Mouse (Mus musculus): ENCODE results near the gene Dnajc6. TPM values are rescaled to one million over a fixed set of nuclear protein-coding genes. Genes with fewer than 3 reads are reported as not detected.

Dnajc6 gene
- polyA plus RNA-seq, 1 experiment from 2014 or later, result 0.74 TPM

DNA sequence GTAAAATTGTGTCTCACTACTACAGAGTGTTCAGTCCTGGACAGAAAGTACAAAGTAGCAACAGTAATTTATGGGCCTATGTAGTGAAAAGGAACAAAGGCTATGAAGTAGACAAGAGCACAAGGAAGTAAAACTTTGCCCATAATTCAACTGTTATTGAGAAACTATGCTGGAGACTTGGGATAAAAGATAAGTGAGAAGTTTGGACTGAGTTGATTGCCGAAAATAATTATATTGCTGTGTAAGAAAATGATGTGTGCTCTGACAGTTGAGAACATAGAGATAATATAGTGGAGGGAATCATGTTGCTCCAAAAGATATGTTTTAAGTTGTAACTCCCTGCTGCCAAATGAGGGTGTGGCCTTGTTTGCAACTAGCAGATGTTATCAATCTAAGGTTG is 152.3 kb downstream of the Dnajc6 start:
- H3K4me2 ChIP-seq (replicated peaks; ENCODE audit: low read depth, low read length), result peak overlapping the region; percentile 56
- peaks cover 5% of the 10 kb centered on the region; the same call in 1 of the 2 replicates for H3K4me1 ChIP-seq (ENCODE audit: control insufficient read depth, insufficient read depth, low read length)
- H3K27me3 ChIP-seq (ENCODE audit: control insufficient read depth, insufficient read depth, low read length), result no peaks in the 10 kb centered on the region
- peak overlapping the region; percentile 88; the same call in 1 of the 2 replicates for H3K9ac ChIP-seq (ENCODE audit: low read depth, low read length)
- no peak for ATAC-seq (ENCODE audit: low FRiP score, low TSS enrichment)
- peak overlapping the region; percentile 73 for H3K4me3 ChIP-seq (ENCODE audit: low read length)
- peak overlapping the region; percentile 88; the same call in 1 of the 2 replicates for H3K27ac ChIP-seq (ENCODE audit: low read depth, low read length)
- 56% methylated on average over 1 of the region's 1 CpGs for WGBS
- H3K9me3 ChIP-seq (ENCODE audit: control insufficient read depth, low read length), result no peaks in the 10 kb centered on the region
- no peaks in the 10 kb centered on the region for H3K36me3 ChIP-seq (ENCODE audit: control insufficient read depth, insufficient read depth, low read length)

DNA sequence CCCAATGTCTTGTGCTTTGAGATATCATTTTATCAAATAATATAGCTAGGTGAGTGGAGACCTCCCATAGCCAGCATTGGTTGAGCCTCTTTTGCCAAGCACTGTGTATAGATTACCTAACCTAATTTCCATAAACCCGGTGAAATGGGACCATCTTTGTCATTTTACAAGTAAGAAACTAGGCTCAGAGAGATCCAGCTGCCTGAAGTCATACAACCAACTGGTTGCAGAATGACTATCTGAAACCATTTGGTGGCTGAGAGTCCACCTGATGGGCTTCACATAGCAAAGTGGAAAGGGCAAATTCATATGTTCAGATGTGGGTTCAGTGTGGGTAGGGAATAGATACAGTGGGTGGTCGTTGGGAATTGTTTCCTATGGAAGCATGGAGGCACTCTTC is 154.5 kb downstream of the Dnajc6 start:
- 86% methylated on average over 2 of the region's 2 CpGs for WGBS
- H3K4me1 ChIP-seq (ENCODE audit: control insufficient read depth, insufficient read depth, low read length), result peaks cover 5% of the 10 kb centered on the region; the same call in 1 of the 2 replicates
- no peaks in the 10 kb centered on the region for H3K27me3 ChIP-seq (ENCODE audit: control insufficient read depth, insufficient read depth, low read length)
- no peak for ATAC-seq (ENCODE audit: low FRiP score, low TSS enrichment)
- H3K36me3 ChIP-seq (ENCODE audit: control insufficient read depth, insufficient read depth, low read length), result no peaks in the 10 kb centered on the region
- H3K27ac ChIP-seq (ENCODE audit: low read depth, low read length), result no peak overlapping the region
- H3K4me3 ChIP-seq (ENCODE audit: low read length), result no peak overlapping the region
- H3K9ac ChIP-seq (ENCODE audit: low read depth, low read length), result no peak overlapping the region
- no peaks in the 10 kb centered on the region for H3K9me3 ChIP-seq (ENCODE audit: control insufficient read depth, low read length)
- no peak overlapping the region for H3K4me2 ChIP-seq (replicated peaks; ENCODE audit: low read depth, low read length)

DNA sequence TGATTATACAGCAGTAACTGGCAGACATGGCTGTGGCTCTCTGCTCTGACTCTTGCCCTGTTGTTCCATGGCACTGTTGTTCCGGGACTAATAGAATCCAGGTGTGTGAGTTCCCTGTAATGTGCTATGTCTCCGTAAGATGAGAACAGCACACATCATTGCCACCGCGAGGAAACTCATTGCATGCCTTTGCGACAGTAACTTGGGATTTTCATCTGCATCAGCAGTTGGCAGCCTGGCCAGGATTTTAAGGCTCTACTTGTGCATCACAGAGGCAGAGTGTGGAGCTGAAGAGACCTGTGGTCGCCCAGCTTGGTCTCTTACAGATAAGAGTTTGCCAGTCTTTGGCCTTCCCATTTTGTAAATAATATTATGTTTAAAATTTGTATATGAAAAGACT is 157.8 kb downstream of the Dnajc6 start:
- no peak for ATAC-seq (ENCODE audit: low FRiP score, low TSS enrichment)
- peaks cover 2% of the 10 kb centered on the region; the same call in 1 of the 2 replicates for H3K4me1 ChIP-seq (ENCODE audit: control insufficient read depth, insufficient read depth, low read length)
- H3K4me3 ChIP-seq (ENCODE audit: low read length), result no peak overlapping the region
- no peak overlapping the region for H3K27ac ChIP-seq (ENCODE audit: low read depth, low read length)
- H3K9me3 ChIP-seq (ENCODE audit: control insufficient read depth, low read length), result no peaks in the 10 kb centered on the region
- H3K9ac ChIP-seq (ENCODE audit: low read depth, low read length), result no peak overlapping the region
- H3K27me3 ChIP-seq (ENCODE audit: control insufficient read depth, insufficient read depth, low read length), result no peaks in the 10 kb centered on the region
- no peak overlapping the region for H3K4me2 ChIP-seq (replicated peaks; ENCODE audit: low read depth, low read length)
- 82% methylated on average over 6 of the region's 6 CpGs for WGBS
- peaks cover 7% of the 10 kb centered on the region; the same call in 1 of the 2 replicates for H3K36me3 ChIP-seq (ENCODE audit: control insufficient read depth, insufficient read depth, low read length)

DNA sequence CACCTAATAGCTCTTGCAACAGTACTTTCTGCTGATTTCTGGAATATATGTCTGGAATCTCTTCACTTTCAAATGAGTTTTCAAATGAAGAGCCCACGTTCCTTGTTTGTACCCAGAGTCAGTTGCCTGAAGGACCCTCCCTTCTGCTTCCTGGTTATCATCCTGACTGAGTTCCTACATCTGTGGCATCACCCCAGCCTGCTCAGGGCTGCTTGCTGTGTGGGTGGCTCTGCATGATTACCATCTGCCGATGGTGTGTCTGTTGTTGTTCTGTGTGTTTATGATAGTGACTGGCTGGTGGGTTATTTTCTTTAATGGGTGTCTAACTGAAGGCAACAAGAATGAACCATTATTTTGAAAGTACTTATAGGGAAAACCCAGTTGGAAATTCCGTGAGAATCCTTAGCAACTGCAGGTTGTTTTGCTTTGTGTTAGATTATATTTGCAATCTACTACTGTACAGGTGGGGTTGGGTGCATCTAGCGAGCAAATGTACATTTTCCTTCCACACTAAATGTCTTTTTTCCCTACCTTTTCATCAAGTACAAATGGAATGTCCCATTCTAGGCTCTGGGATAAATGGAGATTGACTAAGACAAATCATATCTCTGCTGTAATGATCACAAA is 158.5 kb downstream of the Dnajc6 start:
- Histone ChIP-seq H3K27ac (ENCODE audit: low read depth, low read length) (no peak overlapping the region), H3K9me3 (ENCODE audit: control insufficient read depth, low read length) (no peaks in the 10 kb centered on the region), H3K4me2 (replicated peaks; ENCODE audit: low read depth, low read length) (no peak overlapping the region), H3K4me3 (ENCODE audit: low read length) (no peak overlapping the region), H3K4me1 (ENCODE audit: control insufficient read depth, insufficient read depth, low read length) (no peaks in the 10 kb centered on the region), H3K9ac (ENCODE audit: low read depth, low read length) (no peak overlapping the region), H3K27me3 (ENCODE audit: control insufficient read depth, insufficient read depth, low read length) (no peaks in the 10 kb centered on the region), H3K36me3 (ENCODE audit: control insufficient read depth, insufficient read depth, low read length) (peaks cover 11% of the 10 kb centered on the region; the same call in 1 of the 2 replicates)
- WGBS, result 78% methylated on average over 4 of the region's 4 CpGs
- ATAC-seq (ENCODE audit: low FRiP score, low TSS enrichment), result no peak

DNA sequence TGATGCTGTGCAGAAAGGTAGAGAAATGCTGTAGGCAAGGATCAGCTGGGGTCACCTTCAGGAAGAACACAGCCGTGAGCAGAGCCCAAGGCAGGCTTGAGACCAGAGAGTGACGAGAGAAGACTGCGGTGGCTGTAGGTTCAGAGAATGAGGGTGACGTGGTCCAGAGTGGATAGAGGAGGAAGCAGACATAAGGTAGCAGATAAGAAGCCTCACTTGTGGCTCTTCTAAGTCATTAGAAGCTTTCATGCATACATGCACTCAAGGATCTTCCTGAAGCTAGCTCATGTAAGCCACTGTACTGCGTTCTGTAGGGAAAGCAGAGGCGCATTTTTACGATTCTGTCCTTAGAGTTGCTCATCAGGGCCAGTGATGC is 159.0 kb downstream of the Dnajc6 start:
- Histone ChIP-seq H3K4me2 (replicated peaks; ENCODE audit: low read depth, low read length) (no peak overlapping the region), H3K4me3 (ENCODE audit: low read length) (no peak overlapping the region), H3K9me3 (ENCODE audit: control insufficient read depth, low read length) (no peaks in the 10 kb centered on the region), H3K27me3 (ENCODE audit: control insufficient read depth, insufficient read depth, low read length) (no peaks in the 10 kb centered on the region), H3K9ac (ENCODE audit: low read depth, low read length) (no peak overlapping the region), H3K4me1 (ENCODE audit: control insufficient read depth, insufficient read depth, low read length) (no peaks in the 10 kb centered on the region), H3K36me3 (ENCODE audit: control insufficient read depth, insufficient read depth, low read length) (peaks cover 11% of the 10 kb centered on the region; the same call in 1 of the 2 replicates), H3K27ac (ENCODE audit: low read depth, low read length) (no peak overlapping the region)
- WGBS, result 86% methylated on average over 7 of the region's 7 CpGs
- no peak for ATAC-seq (ENCODE audit: low FRiP score, low TSS enrichment)

DNA sequence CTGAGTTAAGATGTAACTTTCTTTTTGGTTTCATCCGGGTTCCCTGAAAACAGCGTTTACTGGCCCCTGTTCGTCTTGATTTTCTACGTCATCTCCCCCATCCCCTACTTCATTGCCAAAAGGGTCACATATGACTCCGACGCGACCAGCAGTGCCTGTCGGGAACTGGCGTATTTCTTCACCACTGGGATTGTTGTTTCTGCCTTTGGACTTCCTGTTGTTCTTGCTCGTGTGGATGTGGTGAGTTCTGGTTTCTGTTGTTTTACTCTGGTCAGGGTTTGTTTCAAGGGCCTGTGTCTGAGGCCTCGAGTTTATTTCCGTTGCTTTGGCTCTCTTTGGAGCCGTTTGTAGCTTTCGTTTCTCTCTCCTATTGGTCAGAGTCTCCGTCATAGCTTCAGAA is 159.6 kb downstream of the Dnajc6 start:
- no peaks in the 10 kb centered on the region for H3K27me3 ChIP-seq (ENCODE audit: control insufficient read depth, insufficient read depth, low read length)
- ATAC-seq (ENCODE audit: low FRiP score, low TSS enrichment), result no peak
- H3K9me3 ChIP-seq (ENCODE audit: control insufficient read depth, low read length), result no peaks in the 10 kb centered on the region
- H3K36me3 ChIP-seq (ENCODE audit: control insufficient read depth, insufficient read depth, low read length), result peaks cover 14% of the 10 kb centered on the region; the same call in 1 of the 2 replicates
- no peak overlapping the region for H3K27ac ChIP-seq (ENCODE audit: low read depth, low read length)
- 75% methylated on average over 15 of the region's 15 CpGs for WGBS
- H3K4me2 ChIP-seq (replicated peaks; ENCODE audit: low read depth, low read length), result no peak overlapping the region
- H3K4me3 ChIP-seq (ENCODE audit: low read length), result no peak overlapping the region
- no peaks in the 10 kb centered on the region for H3K4me1 ChIP-seq (ENCODE audit: control insufficient read depth, insufficient read depth, low read length)
- H3K9ac ChIP-seq (ENCODE audit: low read depth, low read length), result no peak overlapping the region

DNA sequence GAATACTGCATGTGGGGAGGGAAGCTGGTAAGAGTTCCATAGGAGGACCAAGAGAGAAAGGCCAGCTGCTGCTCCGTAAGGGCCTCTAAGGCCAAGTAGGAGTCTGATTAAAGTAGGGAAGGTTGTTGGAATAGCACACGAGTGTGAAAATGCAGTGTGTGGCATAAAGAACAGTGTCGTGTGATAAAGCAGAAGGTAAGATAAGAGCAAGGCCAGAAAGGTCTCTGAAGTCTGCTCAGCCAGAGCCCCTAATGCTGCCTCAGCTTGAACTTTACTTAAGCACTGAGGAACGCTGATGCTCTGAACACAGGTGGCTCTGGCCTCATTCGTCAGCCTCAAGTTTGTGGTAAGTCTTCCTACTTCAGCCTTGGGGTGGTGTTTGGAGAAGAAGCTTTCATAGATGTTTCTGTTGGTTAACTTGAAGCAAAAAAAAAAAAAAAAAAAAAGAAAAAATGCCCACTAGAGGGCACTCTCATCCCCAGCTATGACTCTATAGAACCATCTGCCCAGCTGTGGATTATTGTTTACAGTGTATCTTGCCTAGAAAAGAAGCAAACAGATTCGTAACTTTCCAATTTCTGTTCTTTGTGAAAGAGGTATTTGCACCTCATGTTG is 160.6 kb downstream of the Dnajc6 start:
- H3K4me1 ChIP-seq (ENCODE audit: control insufficient read depth, insufficient read depth, low read length), result no peaks in the 10 kb centered on the region
- ATAC-seq (ENCODE audit: low FRiP score, low TSS enrichment), result no peak
- H3K36me3 ChIP-seq (ENCODE audit: control insufficient read depth, insufficient read depth, low read length), result peaks cover 14% of the 10 kb centered on the region; the same call in 1 of the 2 replicates
- H3K27ac ChIP-seq (ENCODE audit: low read depth, low read length), result no peak overlapping the region
- no peak overlapping the region for H3K9ac ChIP-seq (ENCODE audit: low read depth, low read length)
- WGBS, result 49% methylated on average over 6 of the region's 6 CpGs
- H3K9me3 ChIP-seq (ENCODE audit: control insufficient read depth, low read length), result no peaks in the 10 kb centered on the region
- H3K27me3 ChIP-seq (ENCODE audit: control insufficient read depth, insufficient read depth, low read length), result no peaks in the 10 kb centered on the region
- H3K4me3 ChIP-seq (ENCODE audit: low read length), result no peak overlapping the region
- H3K4me2 ChIP-seq (replicated peaks; ENCODE audit: low read depth, low read length), result no peak overlapping the region

DNA sequence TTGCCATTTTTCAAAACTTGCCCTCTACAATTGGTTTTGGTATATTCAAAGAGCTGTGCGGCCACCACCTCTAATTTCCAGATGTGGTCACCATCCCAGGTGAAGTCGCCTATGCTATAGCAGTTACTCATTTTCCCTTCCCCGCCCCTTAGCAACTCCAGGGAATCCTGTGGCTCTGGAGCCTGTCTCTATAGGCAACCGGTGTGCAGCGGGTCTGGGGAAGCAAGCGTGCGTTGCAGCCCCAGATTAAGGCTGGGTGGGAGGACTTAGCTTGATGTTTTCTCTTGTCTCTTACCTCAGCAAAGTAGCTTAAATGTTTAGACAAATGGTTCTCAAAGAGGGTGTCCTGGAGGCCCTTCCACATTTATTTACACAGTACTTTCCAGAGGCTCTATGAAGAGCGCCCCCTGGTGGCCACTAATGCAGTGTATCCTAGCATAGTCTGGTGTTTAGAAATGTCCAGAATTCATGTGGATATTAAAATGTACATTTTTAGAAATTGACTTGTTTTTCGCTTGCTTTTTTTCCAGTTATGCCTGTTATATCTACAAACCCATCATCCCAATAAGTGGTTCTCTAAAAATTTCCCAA is 167.8 kb downstream of the Dnajc6 start:
- Histone ChIP-seq H3K36me3 (ENCODE audit: control insufficient read depth, insufficient read depth, low read length) (peaks cover 6% of the 10 kb centered on the region; the same call in 1 of the 2 replicates), H3K4me3 (ENCODE audit: low read length) (no peak overlapping the region), H3K4me2 (replicated peaks; ENCODE audit: low read depth, low read length) (no peak overlapping the region), H3K27me3 (ENCODE audit: control insufficient read depth, insufficient read depth, low read length) (no peaks in the 10 kb centered on the region), H3K4me1 (ENCODE audit: control insufficient read depth, insufficient read depth, low read length) (no peaks in the 10 kb centered on the region), H3K9me3 (ENCODE audit: control insufficient read depth, low read length) (peaks cover 4% of the 10 kb centered on the region; the same call in 1 of the 2 replicates), H3K9ac (ENCODE audit: low read depth, low read length) (no peak overlapping the region), H3K27ac (ENCODE audit: low read depth, low read length) (no peak overlapping the region)
- no peak for ATAC-seq (ENCODE audit: low FRiP score, low TSS enrichment)
- 75% methylated on average over 9 of the region's 9 CpGs for WGBS

DNA sequence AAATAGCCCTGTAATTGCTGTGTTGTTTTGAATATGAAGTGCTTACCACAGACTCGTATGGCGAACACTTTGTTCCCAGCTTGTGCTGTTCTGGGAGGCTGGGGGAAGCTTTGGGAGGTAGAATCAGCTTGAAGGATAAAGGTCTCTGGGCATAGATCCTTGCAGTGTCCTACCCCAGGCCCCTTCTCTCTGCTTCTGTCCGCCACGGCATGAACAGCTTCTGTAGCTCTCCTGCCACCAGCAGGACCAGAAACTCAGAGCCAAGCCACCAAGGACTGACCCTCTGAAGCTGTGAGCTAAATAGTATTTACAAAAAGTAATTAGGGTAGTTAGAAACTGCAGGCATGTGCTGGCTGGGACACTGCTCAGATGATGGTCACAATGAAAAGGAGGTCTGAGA is 168.3 kb downstream of the Dnajc6 start:
- WGBS, result 93% methylated on average over 4 of the region's 4 CpGs
- H3K9ac ChIP-seq (ENCODE audit: low read depth, low read length), result no peak overlapping the region
- peaks cover 3% of the 10 kb centered on the region; the same call in 1 of the 2 replicates for H3K36me3 ChIP-seq (ENCODE audit: control insufficient read depth, insufficient read depth, low read length)
- no peaks in the 10 kb centered on the region for H3K27me3 ChIP-seq (ENCODE audit: control insufficient read depth, insufficient read depth, low read length)
- no peak overlapping the region for H3K4me2 ChIP-seq (replicated peaks; ENCODE audit: low read depth, low read length)
- H3K4me3 ChIP-seq (ENCODE audit: low read length), result no peak overlapping the region
- H3K27ac ChIP-seq (ENCODE audit: low read depth, low read length), result no peak overlapping the region
- H3K9me3 ChIP-seq (ENCODE audit: control insufficient read depth, low read length), result peaks cover 4% of the 10 kb centered on the region; the same call in 1 of the 2 replicates
- H3K4me1 ChIP-seq (ENCODE audit: control insufficient read depth, insufficient read depth, low read length), result no peaks in the 10 kb centered on the region
- no peak for ATAC-seq (ENCODE audit: low FRiP score, low TSS enrichment)

Measured in kidney, embryonic 14.5 days (tissue).